Mouse (Mus musculus) embryonic facial prominence, embryonic 12.5 days (tissue): ENCODE results near the gene Kcnj5. TPM values are rescaled to one million over a fixed set of nuclear protein-coding genes. Genes with fewer than 3 reads are reported as not detected.

Source experiments
- ATAC-seq: fragments of 200-750 bp; cut with Nextera tagmentation; 2 replicates; pipeline ENCODE4 v1.8.0; 2017; ENCODE audit not compliant: insufficient number of reproducible peaks, insufficient read depth, low FRiP score, low TSS enrichment
- H3K27ac ChIP-seq: fragments of 300-500 bp; sonication (generic); 2 replicates; pipeline ENCODE4 v1.5.1; 2016; ENCODE audit warnings: mild to moderate bottlenecking
- H3K27me3 ChIP-seq: fragments of 300-500 bp; sonication (generic); 2 replicates; pipeline ENCODE4 v1.6.1; 2016; ENCODE audit warnings: mild to moderate bottlenecking, moderate library complexity
- H3K36me3 ChIP-seq: fragments of 300-500 bp; sonication (generic); 2 replicates; pipeline ENCODE4 v1.6.1; 2016; ENCODE audit warnings: mild to moderate bottlenecking
- H3K4me1 ChIP-seq: fragments of 300-500 bp; sonication (generic); 2 replicates; pipeline ENCODE4 v1.6.1; 2016
- H3K4me2 ChIP-seq: fragments of 300-500 bp; sonication (generic); replicated peaks from 2 replicates; pipeline ENCODE4 v1.6.1; 2016; ENCODE audit warnings: mild to moderate bottlenecking, moderate library complexity
- H3K4me3 ChIP-seq: fragments of 300-500 bp; sonication (generic); 2 replicates; pipeline ENCODE4 v1.5.1; 2016; ENCODE audit warnings: mild to moderate bottlenecking
- H3K9ac ChIP-seq: fragments of 300-500 bp; sonication (generic); 2 replicates; pipeline ENCODE4 v1.6.1; 2016; ENCODE audit warnings: mild to moderate bottlenecking, moderate library complexity
- H3K9me3 ChIP-seq: fragments of 300-500 bp; sonication (generic); 2 replicates; pipeline ENCODE4 v1.6.1; 2016; ENCODE audit warnings: mild to moderate bottlenecking, moderate library complexity
- WGBS: fragments of 180-500 bp; shearing (Covaris S2); methylation state at CpG from one replicate; pipeline ENCODE4 v1.1.7; 2016; 5-methylcytosine and 5-hydroxymethylcytosine counted together
- polyA plus RNA-seq: library from polyadenylated mRNA; unstranded; fragments of >200 nt; fragmentation: Nextera tagmentation; extraction: Ambion mirVana; gene quantifications from 2 replicates; pipeline ENCODE4 v1.2.1, GENCODE M21; 2016

Kcnj5 gene
- polyA plus RNA-seq, 1 experiment from 2014 or later, result 0.36 TPM

GRCm38 (mm10) chr9:32315999-32316398, 28.2 kb downstream of the Kcnj5 start:
- WGBS, result 87% methylated on average over 3 of the region's 3 CpGs
- no peaks in the 10 kb centered on the region; the same call in 1 of the 2 replicates for H3K27me3 ChIP-seq
- no peak for ATAC-seq
- no peak overlapping the region for H3K27ac ChIP-seq
- no peaks in the 10 kb centered on the region for H3K36me3 ChIP-seq
- no peaks in the 10 kb centered on the region for H3K9me3 ChIP-seq
- H3K4me2 ChIP-seq, result no peak overlapping the region
- H3K4me1 ChIP-seq, result no peaks in the 10 kb centered on the region; the same call in 1 of the 2 replicates
- H3K4me3 ChIP-seq, result no peak overlapping the region
- no peak overlapping the region for H3K9ac ChIP-seq

- no peak overlapping the region for H3K9ac ChIP-seq
- 77% methylated on average over 3 of the region's 3 CpGs for WGBS
- no peak overlapping the region for H3K4me3 ChIP-seq
- H3K27ac ChIP-seq, result no peak overlapping the region
- ATAC-seq, result no peak
- no peaks in the 10 kb centered on the region for H3K36me3 ChIP-seq
- no peaks in the 10 kb centered on the region; the same call in 1 of the 2 replicates for H3K4me1 ChIP-seq
- H3K9me3 ChIP-seq, result no peaks in the 10 kb centered on the region
- H3K4me2 ChIP-seq, result no peak overlapping the region
- no peaks in the 10 kb centered on the region; the same call in 1 of the 2 replicates for H3K27me3 ChIP-seq
Observed at GRCm38 (mm10) chr9:32314071-32314470, 30.1 kb downstream of the Kcnj5 start.

- ATAC-seq, result no peak
- no peak overlapping the region for H3K4me2 ChIP-seq
- 74% methylated on average over 4 of the region's 4 CpGs for WGBS
- H3K9ac ChIP-seq, result no peak overlapping the region
- H3K4me1 ChIP-seq, result no peaks in the 10 kb centered on the region; the same call in 1 of the 2 replicates
- no peaks in the 10 kb centered on the region for H3K36me3 ChIP-seq
- no peaks in the 10 kb centered on the region for H3K9me3 ChIP-seq
- no peak overlapping the region for H3K27ac ChIP-seq
- H3K27me3 ChIP-seq, result no peaks in the 10 kb centered on the region; the same call in 1 of the 2 replicates
- no peak overlapping the region for H3K4me3 ChIP-seq
Observed at GRCm38 (mm10) chr9:32312208-32312607, 31.9 kb downstream of the Kcnj5 start.

DNA sequence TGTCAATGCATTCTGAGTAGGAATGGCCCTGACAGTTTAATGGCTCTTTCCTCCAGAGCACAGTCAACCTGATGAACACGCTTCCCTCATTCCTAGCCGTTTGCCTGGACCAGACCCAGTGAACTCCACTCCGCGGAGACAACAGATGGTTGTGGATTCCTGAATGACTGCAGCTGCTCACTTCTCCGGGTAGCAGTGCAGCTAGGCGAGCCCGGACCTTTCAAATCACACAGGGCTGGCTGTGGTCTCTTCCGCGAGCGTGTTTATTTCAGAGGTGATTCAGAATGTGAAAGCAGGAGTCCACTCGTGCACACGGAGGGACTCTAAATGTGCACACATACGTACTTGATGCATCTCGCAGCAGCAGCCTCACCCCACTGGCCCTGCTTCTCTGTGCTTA, 32.4 kb downstream of the Kcnj5 start:
- Histone ChIP-seq H3K27me3 (no peaks in the 10 kb centered on the region; the same call in 1 of the 2 replicates), H3K9me3 (no peaks in the 10 kb centered on the region), H3K27ac (no peak overlapping the region), H3K9ac (no peak overlapping the region), H3K4me3 (no peak overlapping the region), H3K36me3 (no peaks in the 10 kb centered on the region), H3K4me1 (no peaks in the 10 kb centered on the region; the same call in 1 of the 2 replicates), H3K4me2 (no peak overlapping the region)
- 64% methylated on average over 14 of the region's 14 CpGs for WGBS
- ATAC-seq, result no peak

GRCm38 (mm10) chr9:32302501-32303150, 41.5 kb downstream of the Kcnj5 start:
- no peaks in the 10 kb centered on the region for H3K27me3 ChIP-seq
- no peaks in the 10 kb centered on the region for H3K36me3 ChIP-seq
- H3K9ac ChIP-seq, result no peak overlapping the region
- H3K4me2 ChIP-seq, result no peak overlapping the region
- H3K27ac ChIP-seq, result no peak overlapping the region
- no peak for ATAC-seq
- H3K4me3 ChIP-seq, result no peak overlapping the region
- H3K9me3 ChIP-seq, result no peaks in the 10 kb centered on the region
- WGBS, result 78% methylated on average over 13 of the region's 13 CpGs
- H3K4me1 ChIP-seq, result no peaks in the 10 kb centered on the region

DNA sequence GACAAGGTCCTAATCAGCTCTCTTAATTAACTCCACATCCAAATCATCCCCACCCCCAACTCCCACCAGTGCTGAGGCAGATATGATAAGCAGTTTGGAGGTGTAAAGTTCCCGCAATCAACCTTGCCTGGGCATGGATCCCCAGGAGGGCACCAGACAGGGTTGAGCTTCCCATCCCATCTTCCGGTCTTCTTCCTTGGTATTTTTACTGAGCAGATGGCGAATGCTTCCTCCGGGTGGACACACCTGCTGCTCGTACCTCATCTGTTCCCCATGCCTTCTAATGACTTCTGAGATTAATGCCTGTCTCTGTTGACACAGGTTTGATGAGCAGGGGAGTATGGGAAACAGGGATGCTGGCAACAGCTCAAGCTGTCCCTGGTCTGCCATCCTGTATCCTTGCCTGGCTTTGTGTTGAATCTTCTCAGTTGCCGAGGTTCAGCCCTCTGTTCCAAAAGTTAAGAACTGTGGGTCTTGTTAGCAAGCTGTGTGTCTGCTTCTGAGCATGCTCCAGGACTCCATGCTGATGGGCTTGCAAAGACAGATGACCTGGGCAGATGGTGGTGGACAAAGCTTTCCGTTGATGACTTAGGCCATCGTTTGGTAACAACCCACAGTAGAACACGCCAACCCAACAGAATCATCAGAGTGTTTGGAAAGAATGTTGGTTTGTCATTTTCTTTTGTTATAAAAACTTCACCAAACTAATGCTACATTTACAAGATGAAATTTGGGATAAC, 48.9 kb downstream of the Kcnj5 start:
- no peaks in the 10 kb centered on the region for H3K36me3 ChIP-seq
- ATAC-seq, result no peak

GRCm38 (mm10) chr9:32292686-32293085, 51.5 kb downstream of the Kcnj5 start:
- Histone ChIP-seq H3K4me3 (no peak overlapping the region), H3K36me3 (no peaks in the 10 kb centered on the region), H3K27me3 (no peaks in the 10 kb centered on the region), H3K9ac (no peak overlapping the region), H3K4me2 (no peak overlapping the region), H3K27ac (no peak overlapping the region), H3K4me1 (no peaks in the 10 kb centered on the region), H3K9me3 (no peaks in the 10 kb centered on the region)
- 32% methylated on average over 5 of the region's 5 CpGs for WGBS
- no peak for ATAC-seq

More for the DNA sequence above, 48.9 kb downstream of the Kcnj5 start:
- no peak overlapping the region for H3K9ac ChIP-seq
- H3K9me3 ChIP-seq, result no peaks in the 10 kb centered on the region
- no peak overlapping the region for H3K4me3 ChIP-seq
- no peaks in the 10 kb centered on the region for H3K27me3 ChIP-seq
- no peak overlapping the region for H3K27ac ChIP-seq
- WGBS, result 85% methylated on average over 9 of the region's 9 CpGs
- H3K4me2 ChIP-seq, result no peak overlapping the region
- H3K4me1 ChIP-seq, result no peaks in the 10 kb centered on the region

- Histone ChIP-seq H3K27ac (no peak overlapping the region), H3K4me1 (no peaks in the 10 kb centered on the region), H3K9me3 (no peaks in the 10 kb centered on the region), H3K4me3 (no peak overlapping the region), H3K4me2 (no peak overlapping the region), H3K9ac (no peak overlapping the region), H3K36me3 (no peaks in the 10 kb centered on the region), H3K27me3 (no peaks in the 10 kb centered on the region)
- ATAC-seq, result no peak
- WGBS, result 64% methylated on average over 7 of the region's 7 CpGs
Observed at GRCm38 (mm10) chr9:32291618-32292017, 52.5 kb downstream of the Kcnj5 start.

DNA sequence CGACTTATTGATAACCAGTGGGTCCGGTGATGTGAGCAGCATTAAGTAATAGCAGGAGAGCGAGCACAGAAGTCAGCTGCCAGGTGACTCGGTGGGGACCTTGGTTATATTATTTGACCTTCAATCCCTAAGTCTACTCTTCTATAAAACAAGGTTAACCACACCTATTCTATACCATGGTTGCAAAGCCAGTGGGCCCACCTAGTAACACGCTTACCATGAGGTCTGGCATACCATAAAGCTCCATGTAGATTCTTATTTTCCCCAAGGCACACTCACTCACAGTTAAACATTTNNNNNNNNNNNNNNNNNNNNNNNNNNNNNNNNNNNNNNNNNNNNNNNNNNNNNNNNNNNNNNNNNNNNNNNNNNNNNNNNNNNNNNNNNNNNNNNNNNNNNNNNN, 60.6 kb downstream of the Kcnj5 start:
- Histone ChIP-seq H3K27ac (no peak overlapping the region), H3K27me3 (no peaks in the 10 kb centered on the region), H3K9me3 (no peaks in the 10 kb centered on the region), H3K4me2 (no peak overlapping the region), H3K4me1 (no peaks in the 10 kb centered on the region), H3K4me3 (no peak overlapping the region), H3K9ac (no peak overlapping the region), H3K36me3 (no peaks in the 10 kb centered on the region)
- WGBS, result 91% methylated on average over 5 of the region's 5 CpGs
- no peak for ATAC-seq

DNA sequence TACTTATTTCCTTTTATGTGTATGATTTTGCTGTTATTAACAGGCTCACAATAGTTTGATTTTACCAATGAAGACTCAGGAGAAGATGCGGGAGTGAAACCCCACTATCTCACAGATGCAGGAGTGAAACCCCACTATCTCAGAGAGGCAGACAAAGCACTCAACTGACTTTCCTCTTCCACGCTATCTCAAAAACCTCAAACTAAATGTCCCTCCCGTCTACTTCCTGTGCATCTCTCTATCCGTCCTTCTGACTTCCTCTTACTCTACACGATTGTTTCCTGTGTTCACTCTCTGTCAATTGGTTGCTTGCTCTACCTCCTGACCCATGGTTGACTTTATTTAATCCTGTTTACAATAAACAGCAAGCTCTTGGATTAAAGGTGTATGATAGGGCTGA, 63.7 kb downstream of the Kcnj5 start:
- no peak overlapping the region for H3K9ac ChIP-seq
- ATAC-seq, result no peak
- H3K4me2 ChIP-seq, result no peak overlapping the region
- H3K27me3 ChIP-seq, result no peaks in the 10 kb centered on the region
- no peak overlapping the region for H3K27ac ChIP-seq
- no peaks in the 10 kb centered on the region for H3K4me1 ChIP-seq
- WGBS, result 78% methylated on average over 5 of the region's 5 CpGs
- H3K9me3 ChIP-seq, result no peaks in the 10 kb centered on the region
- no peak overlapping the region for H3K4me3 ChIP-seq
- H3K36me3 ChIP-seq, result no peaks in the 10 kb centered on the region

DNA sequence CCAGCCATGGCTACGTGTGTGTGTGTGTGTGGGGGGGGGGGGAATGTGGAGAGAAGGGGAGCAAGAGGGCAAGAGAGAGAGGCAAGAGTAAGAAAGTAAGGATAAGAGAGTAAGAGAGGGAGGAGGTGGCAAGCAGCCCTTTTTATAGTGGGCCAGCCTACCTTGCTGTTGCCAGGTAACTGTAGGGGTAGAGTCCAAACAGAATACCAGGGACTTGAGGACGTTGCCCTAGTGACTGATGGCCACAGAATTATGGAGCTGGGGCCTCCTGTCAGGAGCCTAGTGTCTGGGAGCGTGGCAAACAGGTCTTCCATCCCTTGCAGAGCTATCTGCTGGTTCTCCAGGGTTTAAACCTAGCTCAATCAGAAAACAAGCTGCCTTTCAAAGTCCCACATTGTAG, 64.4 kb downstream of the Kcnj5 start:
- Histone ChIP-seq H3K27ac (no peak overlapping the region), H3K27me3 (no peaks in the 10 kb centered on the region), H3K4me2 (no peak overlapping the region), H3K36me3 (no peaks in the 10 kb centered on the region), H3K4me1 (no peaks in the 10 kb centered on the region), H3K4me3 (no peak overlapping the region), H3K9ac (no peak overlapping the region), H3K9me3 (no peaks in the 10 kb centered on the region)
- ATAC-seq, result no peak
- WGBS, result 72% methylated on average over 3 of the region's 3 CpGs

DNA sequence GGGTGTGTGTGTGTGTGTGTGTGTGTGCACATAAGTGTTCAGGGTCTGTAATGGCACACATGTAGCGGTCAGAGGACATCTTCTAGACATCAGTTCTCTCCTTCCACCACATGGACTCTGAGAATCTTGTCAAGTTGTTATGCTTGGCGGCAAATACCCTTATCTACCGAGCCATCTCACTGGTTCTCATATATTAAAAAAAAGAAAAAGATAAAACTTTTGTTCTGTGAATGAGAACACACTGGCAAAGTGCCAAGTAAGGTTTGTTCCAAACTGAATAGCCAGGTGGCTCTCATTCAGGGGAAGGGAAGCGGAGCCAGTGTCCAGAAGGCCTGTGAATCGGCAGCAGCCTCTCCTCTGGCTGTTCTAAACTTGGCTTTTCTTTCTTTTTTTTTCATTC, 66.1 kb downstream of the Kcnj5 start:
- Histone ChIP-seq H3K4me1 (no peaks in the 10 kb centered on the region), H3K27ac (no peak overlapping the region), H3K9me3 (no peaks in the 10 kb centered on the region), H3K27me3 (no peaks in the 10 kb centered on the region), H3K9ac (no peak overlapping the region), H3K36me3 (no peaks in the 10 kb centered on the region), H3K4me3 (no peak overlapping the region), H3K4me2 (no peak overlapping the region)
- no peak for ATAC-seq
- 87% methylated on average over 5 of the region's 5 CpGs for WGBS
